Mouse (Mus musculus) thymus, adult 2 months (tissue): ENCODE results near the gene Pnpla1.

Experiments
- CTCF ChIP-seq: fragments of 200-500 bp; IDR thresholded peaks from 2 replicates; pipeline ENCODE4 v1.5.1; 2012; ENCODE audit warnings: mild to moderate bottlenecking, control low read depth, low read length, moderate library complexity, borderline replicate concordance; ENCODE audit not compliant: control insufficient read depth, poor library complexity, insufficient read depth; ENCODE audit errors: extremely low read depth
- POLR2A ChIP-seq: fragments of 200-500 bp; IDR thresholded peaks from 2 replicates; pipeline ENCODE4 v1.6.1; 2012; ENCODE audit warnings: mild to moderate bottlenecking, low read length, control low read depth, moderate library complexity; ENCODE audit not compliant: control insufficient read depth, poor library complexity, insufficient read depth; ENCODE audit errors: extremely low read depth

- TF ChIP-seq POLR2A (no peak), CTCF (peak; percentile 80; the same call in 1 of the 2 replicates)
These were observed 68.2 kb downstream of the Pnpla1 start for GRCm38 (mm10) chr17:28926380-28926779.
